Mouse (Mus musculus) olfactory bulb, adult 2 months (tissue): ENCODE data around the gene Efcab6.

Experiments used
- CTCF ChIP-seq: fragments of 200-500 bp; IDR thresholded peaks from 2 replicates; pipeline ENCODE4 v1.5.1; 2012; ENCODE audit warnings: low read depth, mild to moderate bottlenecking, low read length, moderate library complexity; ENCODE audit not compliant: insufficient read depth
- POLR2A ChIP-seq: fragments of 200-500 bp; IDR thresholded peaks from 2 replicates; pipeline ENCODE4 v1.6.1; 2012; ENCODE audit warnings: mild to moderate bottlenecking, low read depth, low read length, moderate library complexity; ENCODE audit not compliant: insufficient read depth

GRCm38 (mm10) chr15:83958376-83958775, 106.8 kb downstream of the Efcab6 start:
- TF ChIP-seq POLR2A (no peak), CTCF (no peak)
